Mouse (Mus musculus) forebrain, embryonic 15.5 days (tissue): ENCODE data around the gene Scrn3. TPM values are rescaled to one million over a fixed set of nuclear protein-coding genes. Genes with fewer than 3 reads are reported as not detected.
A peak's percentile ranks its signal among the peaks of the same experiment; 100 is the strongest.

ENCODE experiments used
- ATAC-seq: fragments of 200-750 bp; cut with Nextera tagmentation; replicated peaks from 2 replicates; pipeline ENCODE4 v1.8.0; 2017; ENCODE audit warnings: mild to moderate bottlenecking, moderate TSS enrichment, moderate library complexity
- H3K27ac ChIP-seq: fragments of 300-500 bp; sonication (generic); replicated peaks from 2 replicates; pipeline ENCODE4 v1.5.1; 2015; ENCODE audit warnings: mild to moderate bottlenecking, inconsistent platforms
- H3K27me3 ChIP-seq: fragments of 300-500 bp; sonication (generic); 2 replicates; pipeline ENCODE4 v1.6.1; 2015; ENCODE audit warnings: inconsistent platforms
- H3K36me3 ChIP-seq: fragments of 300-500 bp; sonication (generic); 2 replicates; pipeline ENCODE4 v1.6.1; 2015; ENCODE audit warnings: mild to moderate bottlenecking, inconsistent platforms
- H3K4me1 ChIP-seq: fragments of 300-500 bp; sonication (generic); 2 replicates; pipeline ENCODE4 v1.6.1; 2015; ENCODE audit warnings: inconsistent platforms
- H3K4me2 ChIP-seq: fragments of 300-500 bp; sonication (generic); replicated peaks from 2 replicates; pipeline ENCODE4 v1.6.1; 2015; ENCODE audit warnings: mild to moderate bottlenecking, inconsistent platforms
- H3K4me3 ChIP-seq: fragments of 300-500 bp; sonication (generic); 2 replicates; pipeline ENCODE4 v1.5.1; 2015; ENCODE audit warnings: mild to moderate bottlenecking, inconsistent platforms
- H3K9ac ChIP-seq: fragments of 300-500 bp; sonication (generic); replicated peaks from 2 replicates; pipeline ENCODE4 v1.6.1; 2015; ENCODE audit warnings: mild to moderate bottlenecking, inconsistent platforms
- H3K9me3 ChIP-seq: fragments of 300-500 bp; sonication (generic); 2 replicates; pipeline ENCODE4 v1.6.1; 2016; ENCODE audit warnings: inconsistent platforms
- WGBS: fragments of 180-500 bp; shearing (Covaris S2); methylation state at CpG from one replicate; pipeline ENCODE4 v1.1.7; 2015; ENCODE audit warnings: mixed read lengths; 5-methylcytosine and 5-hydroxymethylcytosine counted together
- polyA plus RNA-seq: library from polyadenylated mRNA; unstranded; fragments of >200 nt; fragmentation: Nextera tagmentation; extraction: Ambion mirVana; gene quantifications from 2 replicates; pipeline ENCODE4 v1.2.1, GENCODE M21; 2015

Scrn3 gene
- polyA plus RNA-seq, 1 experiment from 2014 or later = 8.5 TPM

DNA sequence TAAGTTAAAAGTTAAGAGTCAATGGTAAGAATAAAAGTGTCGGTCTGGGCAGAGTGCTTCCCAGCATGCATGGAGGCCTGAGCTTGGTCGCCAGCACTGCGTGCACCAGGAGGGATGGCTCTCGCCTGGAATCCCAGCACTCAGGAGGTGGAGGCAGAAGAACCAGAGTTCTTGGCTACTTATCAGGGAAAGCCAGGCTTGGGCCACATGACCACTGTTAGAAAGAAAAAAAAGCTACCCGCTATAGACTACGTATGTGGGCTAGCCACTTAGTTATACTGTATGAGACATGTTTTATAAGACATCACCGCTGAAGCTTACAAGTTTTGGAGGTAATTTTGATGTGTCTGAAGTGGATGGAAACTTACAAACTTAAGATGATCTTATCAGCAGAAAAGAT, 14.2 kb upstream of the Scrn3 start:
- ATAC-seq = no peak
- H3K27me3 ChIP-seq = no peaks in the 10 kb centered on the region
- H3K36me3 ChIP-seq = peaks cover 27% of the 10 kb centered on the region
- no peak overlapping the region for H3K27ac ChIP-seq
- no peak overlapping the region for H3K4me3 ChIP-seq
- 79% methylated on average over 7 of the region's 7 CpGs for WGBS
- no peaks in the 10 kb centered on the region for H3K9me3 ChIP-seq
- H3K4me2 ChIP-seq = no peak overlapping the region
- no peak overlapping the region for H3K9ac ChIP-seq
- no peaks in the 10 kb centered on the region for H3K4me1 ChIP-seq

- H3K9ac ChIP-seq = no peak overlapping the region
- 25% methylated on average over 3 of the region's 3 CpGs for WGBS
- H3K4me2 ChIP-seq = no peak overlapping the region
- no peaks in the 10 kb centered on the region for H3K4me1 ChIP-seq
- no peak for ATAC-seq
- H3K36me3 ChIP-seq = peaks cover 29% of the 10 kb centered on the region
- H3K4me3 ChIP-seq = no peak overlapping the region
- H3K27ac ChIP-seq = no peak overlapping the region
- no peaks in the 10 kb centered on the region for H3K27me3 ChIP-seq
- no peaks in the 10 kb centered on the region for H3K9me3 ChIP-seq
Observed at GRCm38 (mm10) chr2:73298841-73299240, 13.6 kb upstream of the Scrn3 start.

DNA sequence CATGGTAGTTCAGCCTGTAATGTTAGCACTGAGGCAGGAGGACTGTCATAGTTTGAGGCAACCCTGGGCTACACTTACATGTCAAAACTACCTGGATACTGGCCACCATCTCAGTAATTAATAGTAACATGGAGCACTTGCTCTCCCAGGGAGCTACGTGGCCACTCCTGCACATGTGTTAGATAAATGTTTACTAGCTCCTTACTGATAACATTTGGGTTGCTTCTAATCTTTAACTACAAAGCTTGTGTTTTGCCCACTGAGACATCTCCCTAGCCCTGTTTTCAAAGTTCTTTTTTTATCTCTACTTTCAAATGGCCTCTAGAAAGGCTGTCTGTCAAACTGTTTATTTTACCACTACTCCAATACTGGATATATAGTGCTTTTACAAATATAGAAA, 10.4 kb upstream of the Scrn3 start:
- Histone ChIP-seq H3K4me3 (no peak overlapping the region), H3K9me3 (no peaks in the 10 kb centered on the region), H3K27me3 (no peaks in the 10 kb centered on the region), H3K36me3 (peaks cover 49% of the 10 kb centered on the region), H3K4me1 (no peaks in the 10 kb centered on the region), H3K4me2 (no peak overlapping the region), H3K9ac (no peak overlapping the region), H3K27ac (no peak overlapping the region)
- no peak for ATAC-seq
- 100% methylated on average over 1 of the region's 1 CpGs for WGBS

DNA sequence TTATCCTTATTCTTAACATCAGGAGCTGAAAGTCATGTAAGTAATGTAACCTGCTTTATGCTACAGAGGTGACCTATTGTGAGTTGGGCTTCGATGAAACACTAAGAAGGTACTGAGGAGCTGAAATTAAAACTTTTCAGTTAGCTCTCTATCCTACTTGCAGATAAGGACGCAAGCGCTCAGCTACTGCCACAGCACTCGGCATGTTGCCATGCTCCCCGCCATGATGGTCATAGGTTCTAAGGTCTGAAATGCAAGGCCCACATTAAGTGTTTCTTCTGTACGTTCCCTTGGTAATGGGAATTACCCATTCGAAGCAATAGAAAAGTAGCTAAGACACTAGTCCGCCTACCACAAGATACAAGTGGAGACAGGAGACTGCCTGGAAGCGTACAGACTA, 9.7 kb upstream of the Scrn3 start:
- 95% methylated on average over 9 of the region's 9 CpGs for WGBS
- Histone ChIP-seq H3K27ac (no peak overlapping the region), H3K4me3 (no peak overlapping the region), H3K4me2 (no peak overlapping the region), H3K4me1 (no peaks in the 10 kb centered on the region), H3K9ac (no peak overlapping the region), H3K9me3 (no peaks in the 10 kb centered on the region), H3K36me3 (peaks cover 54% of the 10 kb centered on the region), H3K27me3 (no peaks in the 10 kb centered on the region)
- ATAC-seq = no peak

DNA sequence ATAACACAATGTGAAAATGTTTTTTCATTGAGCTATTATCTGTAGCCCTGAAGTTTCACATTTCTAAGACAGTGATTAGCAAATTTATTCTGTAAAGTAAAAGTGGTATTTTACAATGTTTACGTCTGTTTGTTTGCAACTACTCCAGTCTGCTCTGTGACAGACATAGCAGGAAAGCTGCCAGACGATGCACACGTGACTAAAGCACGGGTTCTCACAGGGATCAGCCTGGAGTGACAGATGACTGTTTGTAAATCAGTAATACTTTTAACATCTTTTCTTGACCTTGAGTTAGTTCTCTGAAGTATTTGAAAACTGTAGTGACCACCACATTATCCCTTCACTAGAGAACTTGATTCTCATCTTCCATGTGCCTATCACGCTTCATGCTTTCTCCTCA, 7.9 kb upstream of the Scrn3 start:
- Histone ChIP-seq H3K4me3 (no peak overlapping the region), H3K27me3 (no peaks in the 10 kb centered on the region), H3K27ac (no peak overlapping the region), H3K9me3 (no peaks in the 10 kb centered on the region), H3K4me1 (no peaks in the 10 kb centered on the region), H3K4me2 (no peak overlapping the region), H3K9ac (no peak overlapping the region), H3K36me3 (peaks cover 68% of the 10 kb centered on the region)
- no peak for ATAC-seq
- 87% methylated on average over 5 of the region's 5 CpGs for WGBS

DNA sequence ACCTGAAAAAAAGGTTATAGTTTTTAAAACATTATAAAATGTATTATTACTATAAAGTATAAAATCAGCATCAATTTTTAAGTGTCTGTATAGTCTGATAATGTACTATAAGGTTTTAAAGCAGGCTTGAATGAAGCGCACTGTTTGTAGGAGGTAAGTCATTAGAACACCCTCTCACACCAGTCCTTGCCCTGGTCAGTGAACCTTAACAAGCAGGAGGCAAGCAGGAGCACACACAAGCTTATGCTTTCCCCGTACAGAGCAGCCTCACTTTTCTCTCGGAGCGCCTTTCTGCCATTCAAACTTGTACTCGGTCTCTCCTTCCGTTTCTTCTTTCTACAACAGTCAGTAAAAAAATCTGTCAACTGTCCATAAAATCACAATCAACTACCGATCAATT, 6.4 kb upstream of the Scrn3 start:
- Histone ChIP-seq H3K9ac (no peak overlapping the region), H3K4me2 (no peak overlapping the region), H3K36me3 (peaks cover 69% of the 10 kb centered on the region), H3K4me3 (no peak overlapping the region), H3K9me3 (no peaks in the 10 kb centered on the region), H3K27me3 (no peaks in the 10 kb centered on the region), H3K4me1 (peaks cover 5% of the 10 kb centered on the region; the same call in 1 of the 2 replicates), H3K27ac (no peak overlapping the region)
- ATAC-seq = no peak
- 89% methylated on average over 7 of the region's 7 CpGs for WGBS

GRCm38 (mm10) chr2:73313117-73313501, 708 bp downstream of the Scrn3 start:
- Histone ChIP-seq H3K27me3 (no peaks in the 10 kb centered on the region), H3K36me3 (peaks cover 18% of the 10 kb centered on the region), H3K4me1 (peaks cover 18% of the 10 kb centered on the region), H3K27ac (peak overlapping the region; percentile 81), H3K4me2 (peak overlapping the region; percentile 37), H3K9me3 (no peaks in the 10 kb centered on the region), H3K4me3 (peak overlapping the region; percentile 56), H3K9ac (peak overlapping the region; percentile 68; the same call in 1 of the 2 replicates)
- WGBS = 40% methylated on average over 14 of the region's 14 CpGs
- ATAC-seq = peak; percentile 59

- no peak overlapping the region for H3K4me3 ChIP-seq
- no peaks in the 10 kb centered on the region for H3K27me3 ChIP-seq
- ATAC-seq = no peak
- H3K9me3 ChIP-seq = no peaks in the 10 kb centered on the region
- WGBS = 96% methylated on average over 3 of the region's 3 CpGs
- no peak overlapping the region for H3K27ac ChIP-seq
- H3K36me3 ChIP-seq = peaks cover 8% of the 10 kb centered on the region
- no peak overlapping the region for H3K9ac ChIP-seq
- peaks cover 18% of the 10 kb centered on the region for H3K4me1 ChIP-seq
- H3K4me2 ChIP-seq = no peak overlapping the region
Observed at GRCm38 (mm10) chr2:73314311-73314710, 1.9 kb downstream of the Scrn3 start.

DNA sequence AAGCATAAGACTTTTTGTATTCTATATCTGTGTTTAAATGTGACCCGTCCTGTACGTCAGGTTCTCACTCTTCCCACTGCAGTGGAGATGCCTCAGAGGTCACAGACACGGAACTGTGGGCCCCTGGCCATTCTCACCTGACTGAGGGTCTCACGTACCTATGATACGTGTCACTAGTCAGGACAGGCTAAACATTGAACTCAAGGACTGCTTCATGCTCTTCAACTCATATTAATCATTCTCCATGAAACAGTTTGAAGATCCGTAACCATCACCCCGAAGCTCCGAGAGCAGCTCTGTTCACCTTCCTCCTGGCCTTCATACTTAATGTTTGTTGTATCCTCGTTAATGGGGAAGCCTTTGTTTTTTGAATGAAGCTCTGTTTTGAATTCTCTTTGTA, 5.0 kb downstream of the Scrn3 start:
- peaks cover 4% of the 10 kb centered on the region; the same call in 1 of the 2 replicates for H3K4me1 ChIP-seq
- no peaks in the 10 kb centered on the region for H3K36me3 ChIP-seq
- H3K27ac ChIP-seq = no peak overlapping the region
- ATAC-seq = no peak
- H3K27me3 ChIP-seq = no peaks in the 10 kb centered on the region
- H3K9me3 ChIP-seq = no peaks in the 10 kb centered on the region
- H3K4me3 ChIP-seq = no peak overlapping the region
- WGBS = 90% methylated on average over 9 of the region's 9 CpGs
- H3K9ac ChIP-seq = no peak overlapping the region
- no peak overlapping the region for H3K4me2 ChIP-seq

DNA sequence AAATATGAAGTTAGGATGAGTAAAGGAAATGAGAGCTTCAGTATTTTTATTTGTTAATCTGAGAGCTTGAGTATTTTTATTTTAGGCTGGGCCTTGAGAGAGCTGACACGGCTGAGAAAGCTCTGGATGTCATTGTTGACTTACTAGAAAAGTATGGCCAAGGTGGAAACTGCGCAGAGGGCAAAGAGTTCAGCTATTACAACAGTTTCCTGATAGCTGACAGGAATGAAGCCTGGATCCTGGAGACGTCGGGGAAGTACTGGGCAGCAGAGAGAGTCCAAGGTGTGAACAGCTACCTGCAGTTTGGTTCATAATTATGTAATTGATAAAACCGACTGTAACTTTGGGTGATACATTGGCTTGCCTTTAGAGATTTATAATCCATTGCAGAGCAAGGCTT, 6.8 kb downstream of the Scrn3 start:
- Histone ChIP-seq H3K27ac (no peak overlapping the region), H3K9ac (no peak overlapping the region), H3K9me3 (no peaks in the 10 kb centered on the region), H3K4me3 (no peak overlapping the region), H3K4me2 (no peak overlapping the region), H3K36me3 (no peaks in the 10 kb centered on the region), H3K4me1 (no peaks in the 10 kb centered on the region), H3K27me3 (no peaks in the 10 kb centered on the region)
- no peak for ATAC-seq
- 90% methylated on average over 5 of the region's 5 CpGs for WGBS

- WGBS = 74% methylated on average over 12 of the region's 12 CpGs
Observed at GRCm38 (mm10) chr2:73322991-73323390, 10.6 kb downstream of the Scrn3 start.

DNA sequence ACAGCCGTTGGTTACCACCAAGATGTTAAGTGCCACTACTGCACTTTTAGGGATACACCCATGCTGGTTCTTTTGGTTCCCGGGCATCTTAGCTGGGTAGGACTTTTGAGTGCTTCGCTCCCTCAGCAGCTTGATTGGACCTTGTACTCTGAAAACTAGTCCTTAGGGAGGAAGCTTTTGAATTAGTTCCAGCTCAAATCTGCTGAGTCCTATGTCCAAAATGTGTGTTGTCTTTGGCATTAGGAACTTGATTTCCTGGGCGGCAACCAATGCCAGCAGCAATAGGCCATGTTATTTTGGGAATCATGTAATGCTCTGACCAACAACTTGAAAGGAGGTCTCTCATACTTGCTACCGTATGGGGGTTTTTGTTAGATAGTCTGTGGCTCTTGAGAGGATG, 13.5 kb downstream of the Scrn3 start:
- Histone ChIP-seq H3K4me2 (no peak overlapping the region), H3K4me1 (no peaks in the 10 kb centered on the region), H3K4me3 (no peak overlapping the region), H3K27me3 (no peaks in the 10 kb centered on the region), H3K36me3 (no peaks in the 10 kb centered on the region), H3K9ac (no peak overlapping the region), H3K27ac (no peak overlapping the region), H3K9me3 (no peaks in the 10 kb centered on the region)
- no peak for ATAC-seq
- 92% methylated on average over 5 of the region's 5 CpGs for WGBS

More at GRCm38 (mm10) chr2:73322991-73323390, 10.6 kb downstream of the Scrn3 start:
- H3K4me3 ChIP-seq = no peak overlapping the region
- no peaks in the 10 kb centered on the region for H3K4me1 ChIP-seq
- H3K27me3 ChIP-seq = no peaks in the 10 kb centered on the region
- ATAC-seq = no peak
- no peak overlapping the region for H3K4me2 ChIP-seq
- no peaks in the 10 kb centered on the region for H3K36me3 ChIP-seq
- H3K27ac ChIP-seq = no peak overlapping the region
- H3K9ac ChIP-seq = no peak overlapping the region
- no peaks in the 10 kb centered on the region for H3K9me3 ChIP-seq

DNA sequence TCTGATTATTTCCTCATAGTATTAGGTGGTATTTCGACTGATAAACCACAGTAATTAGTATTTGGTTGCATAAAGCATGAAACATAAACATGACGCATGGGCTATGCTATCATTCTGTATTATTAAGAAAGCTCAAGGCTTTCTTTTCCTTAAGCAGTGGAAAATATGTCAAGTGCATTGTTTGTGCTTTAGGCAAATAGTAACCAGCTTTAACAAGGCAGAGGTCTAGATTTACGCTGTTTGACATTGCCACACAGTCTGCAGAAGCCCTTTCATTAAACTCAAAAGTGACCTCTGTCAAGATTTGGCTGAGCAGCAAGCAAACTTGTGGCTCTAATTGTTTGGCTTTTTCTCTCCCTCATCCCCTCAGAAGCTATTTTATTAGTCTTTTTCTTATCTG, 23.5 kb downstream of the Scrn3 start:
- 88% methylated on average over 3 of the region's 3 CpGs for WGBS
- no peaks in the 10 kb centered on the region for H3K27me3 ChIP-seq
- no peak overlapping the region for H3K27ac ChIP-seq
- H3K36me3 ChIP-seq = no peaks in the 10 kb centered on the region
- H3K4me2 ChIP-seq = no peak overlapping the region
- H3K9ac ChIP-seq = no peak overlapping the region
- no peaks in the 10 kb centered on the region for H3K4me1 ChIP-seq
- no peak for ATAC-seq
- H3K4me3 ChIP-seq = no peak overlapping the region
- H3K9me3 ChIP-seq = no peaks in the 10 kb centered on the region
